ENCODE assay signal across 8 mouse cellular contexts in the genomic region with DNA sequence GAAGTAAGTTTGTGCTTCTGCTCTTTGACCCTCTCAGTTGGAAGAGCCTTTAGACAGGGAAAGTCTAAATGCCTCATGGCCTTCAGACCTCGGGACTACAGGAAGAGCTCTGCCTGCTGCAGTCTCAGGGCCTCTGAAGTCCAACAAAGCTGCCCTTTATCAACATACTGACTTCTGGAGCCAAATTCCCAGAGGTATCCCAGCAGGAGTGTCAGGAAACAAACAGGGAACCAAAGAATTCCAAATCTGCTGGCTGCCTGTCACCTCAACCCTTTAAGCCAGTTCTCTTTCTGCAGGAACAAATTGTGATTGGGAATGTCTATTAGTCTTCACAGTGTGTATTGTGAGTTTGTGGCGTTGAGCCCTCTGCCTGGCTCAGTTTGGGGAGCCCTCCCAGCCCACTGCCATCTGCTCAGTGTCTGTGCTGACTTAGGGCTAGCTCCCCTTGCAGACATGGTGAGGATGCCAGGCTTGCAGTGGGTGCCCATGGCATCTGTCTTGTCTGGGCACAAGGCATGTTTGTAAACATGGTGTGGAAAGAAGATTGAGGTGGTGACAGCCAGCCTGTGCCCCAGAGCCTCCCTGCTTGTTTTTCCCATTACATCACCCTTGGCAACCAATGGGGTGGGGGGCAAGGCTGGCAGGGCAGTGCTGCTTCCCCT.
A peak's percentile ranks its signal among the peaks of the same experiment; 100 is the strongest.
DNase-seq lines count a peak whose midpoint lies in the region; ATAC-seq and TF ChIP-seq lines count a peak whose summit lies in the region.

No protein-coding gene starts in this region.

- H3K4me2 ChIP-seq in hindbrain, embryonic 12.5 days (replicated peaks) = no peak overlapping the region

- H3K27me3 ChIP-seq in hindbrain, embryonic 12.5 days = no peaks in the 10 kb centered on the region

- peak overlapping the region; percentile 44; the same call in 1 of the 2 replicates for H3K27ac ChIP-seq in left cerebral cortex, adult 2 months
- H3K27ac ChIP-seq in hindbrain, embryonic 12.5 days = peak overlapping the region; percentile 4; the same call in 1 of the 2 replicates

- H3K9me3 ChIP-seq in hindbrain, embryonic 12.5 days (replicated peaks) = no peaks in the 10 kb centered on the region

- 12% methylated on average over 2 of the region's 2 CpGs for WGBS in hindbrain, embryonic 12.5 days

- no peak for TF ChIP-seq CTCF in left cerebral cortex, adult 2 months (IDR thresholded peaks at IDR 0.05)

- peaks cover 7% of the 10 kb centered on the region for H3K4me1 ChIP-seq in hindbrain, embryonic 12.5 days

- no peaks in the 10 kb centered on the region for H3K36me3 ChIP-seq in hindbrain, embryonic 12.5 days

- intact Hi-C loops in left cerebral cortex, adult 2 months (cut with DNase I) = no loop called here

- peak; percentile 58 for ATAC-seq in hindbrain, embryonic 12.5 days (ENCODE audit: low FRiP score)

- H3K9ac ChIP-seq in hindbrain, embryonic 12.5 days = no peak overlapping the region

- no peak for DNase-seq in left cerebral cortex, adult 2 months (ENCODE audit: extremely low spot score in 1 of 2, low spot score in 2 of 2)
- no peak for DNase-seq in left cerebral cortex, adult 9 months (ENCODE audit: low spot score in 2 of 2)
- DNase-seq in cerebellum, postnatal 14 days = peak; percentile 74 to 83
- DNase-seq in lung, postnatal 14 days = peak; percentile 16
- no peak for DNase-seq in right cerebral cortex, postnatal 36 days (ENCODE audit: low spot score in 2 of 2)
- no peak for DNase-seq in thymus, postnatal 14 days
- DNase-seq in gastrocnemius, postnatal 10 days = no peak

- no peak overlapping the region for H3K4me3 ChIP-seq in left cerebral cortex, adult 2 months
- H3K4me3 ChIP-seq in hindbrain, embryonic 12.5 days = no peak overlapping the region

Comparison
In these comparisons a context has a peak if more than half of its experiments do, and no peak if none do; other contexts are left out.
1. DNase-seq: peak in cerebellum, postnatal 14 days (2 of 2) and lung, postnatal 14 days (single experiment); none in left cerebral cortex, adult 2 months (0 of 2), left cerebral cortex, adult 9 months (0 of 2), right cerebral cortex, postnatal 36 days (0 of 2), thymus, postnatal 14 days (single experiment) and gastrocnemius, postnatal 10 days (single experiment).